Mouse (Mus musculus) E14TG2a.4 (cell line): ENCODE measurements around the gene Eya4.

Experiments used
- CTCF ChIP-seq: conservative IDR thresholded peaks from 2 replicates; pipeline ENCODE4 v1.5.1; 2014; ENCODE audit warnings: low read length
- POU5F1 ChIP-seq: IDR thresholded peaks from 2 replicates; pipeline ENCODE4 v1.6.1; 2014; ENCODE audit warnings: low read length, borderline replicate concordance

- TF ChIP-seq CTCF (no peak), POU5F1 (no peak)
Observed at GRCm38 (mm10) chr10:23295616-23296015, 55.0 kb downstream of the Eya4 start.
